Mouse (Mus musculus): ENCODE results near the gene Atxn7l3b. TPM values are rescaled to one million over a fixed set of nuclear protein-coding genes. Genes with fewer than 3 reads are reported as not detected.
"Not testable (repeated sequence)": the region's sequence is repeated elsewhere in the genome, so short reads cannot be mapped to it uniquely, and the experiment has no call there.

The Atxn7l3b gene
- 139 and 144 TPM in 2 replicates for polyA plus RNA-seq (2016; fragmentation: Nextera tagmentation; extraction: Ambion mirVana)

GRCm38 (mm10) chr10:112928452-112929221, at the start of gene Atxn7l3b:
TSS of gene Atxn7l3b (minus strand) at chr10:112929001.
- H3K27me3 ChIP-seq (replicated peaks) = no peaks in the 10 kb centered on the region
- no peaks in the 10 kb centered on the region for H3K9me3 ChIP-seq (replicated peaks)
- WGBS = under 1% methylated on average over 70 of the region's 70 CpGs
- peak; percentile 100 for ATAC-seq (ENCODE audit: insufficient number of reproducible peaks, low FRiP score)
- H3K4me3 ChIP-seq = peak within 1 kb of the TSS; percentile 89
- H3K36me3 ChIP-seq = peaks cover 24% of the 10 kb centered on the region
- H3K27ac ChIP-seq (ENCODE audit: poor library complexity, severe bottlenecking) = peak within 1 kb of the TSS; percentile 98
- peaks cover 25% of the 10 kb centered on the region for H3K4me1 ChIP-seq (replicated peaks)
- peak within 1 kb of the TSS; percentile 81 for H3K4me2 ChIP-seq
- peak within 1 kb of the TSS; percentile 99 for H3K9ac ChIP-seq

- H3K27ac ChIP-seq (ENCODE audit: poor library complexity, severe bottlenecking) = no peak overlapping the region
- 54% methylated on average over 4 of the region's 4 CpGs for WGBS
- H3K4me3 ChIP-seq = no peak overlapping the region
- H3K9ac ChIP-seq = no peak overlapping the region
- no peak overlapping the region for H3K4me2 ChIP-seq
- no peaks in the 10 kb centered on the region for H3K36me3 ChIP-seq
- peaks cover 8% of the 10 kb centered on the region for H3K4me1 ChIP-seq (replicated peaks)
- H3K27me3 ChIP-seq (replicated peaks) = no peaks in the 10 kb centered on the region
- H3K9me3 ChIP-seq (replicated peaks) = no peaks in the 10 kb centered on the region
- peak; percentile 25; the same call in 1 of the 2 replicates for ATAC-seq (ENCODE audit: insufficient number of reproducible peaks, low FRiP score)
Measured at GRCm38 (mm10) chr10:112977586-112977985, 48.8 kb upstream of the Atxn7l3b start.

DNA sequence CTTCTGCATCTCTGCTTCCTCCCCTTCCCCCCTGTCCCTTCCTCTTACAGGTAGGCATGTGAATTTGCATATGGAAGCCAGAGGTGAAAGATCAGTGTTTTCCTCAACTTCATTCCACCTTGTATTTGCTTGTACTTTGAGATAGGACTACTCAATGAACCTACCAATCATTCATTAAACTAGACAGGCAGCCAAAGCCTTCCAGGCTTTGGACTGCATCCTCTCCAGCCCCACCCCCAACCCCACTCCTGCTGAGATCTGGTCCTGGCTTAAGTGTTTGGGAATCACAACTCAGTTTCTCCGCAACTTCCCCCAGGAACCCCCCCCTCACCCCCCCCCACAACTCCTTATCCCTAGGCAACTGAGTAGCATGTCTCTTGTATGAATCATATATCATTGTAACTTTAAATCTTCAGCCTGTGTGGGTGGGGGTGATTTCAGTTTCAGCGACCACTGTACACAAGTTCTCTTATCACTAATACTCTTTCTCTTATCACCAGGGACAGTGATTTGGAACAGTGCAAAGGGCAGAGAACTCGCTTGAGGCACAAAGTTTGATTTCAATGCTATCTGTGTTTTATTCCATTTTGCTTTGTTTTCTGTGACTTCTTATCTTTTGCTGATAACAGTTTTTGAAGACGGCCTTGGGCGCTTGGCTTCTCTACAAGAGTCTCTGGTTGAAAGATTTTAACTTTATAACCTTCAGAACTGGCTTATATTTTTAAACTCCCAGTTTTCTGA, 44.7 kb upstream of the Atxn7l3b start:
- Histone ChIP-seq H3K27me3 (replicated peaks) (no peaks in the 10 kb centered on the region), H3K36me3 (no peaks in the 10 kb centered on the region), H3K27ac (ENCODE audit: poor library complexity, severe bottlenecking) (no peak overlapping the region), H3K9ac (no peak overlapping the region), H3K9me3 (replicated peaks) (no peaks in the 10 kb centered on the region), H3K4me1 (replicated peaks) (peaks cover 8% of the 10 kb centered on the region), H3K4me2 (no peak overlapping the region), H3K4me3 (no peak overlapping the region)
- 4% methylated on average over 5 of the region's 5 CpGs for WGBS
- ATAC-seq (ENCODE audit: insufficient number of reproducible peaks, low FRiP score) = no peak

DNA sequence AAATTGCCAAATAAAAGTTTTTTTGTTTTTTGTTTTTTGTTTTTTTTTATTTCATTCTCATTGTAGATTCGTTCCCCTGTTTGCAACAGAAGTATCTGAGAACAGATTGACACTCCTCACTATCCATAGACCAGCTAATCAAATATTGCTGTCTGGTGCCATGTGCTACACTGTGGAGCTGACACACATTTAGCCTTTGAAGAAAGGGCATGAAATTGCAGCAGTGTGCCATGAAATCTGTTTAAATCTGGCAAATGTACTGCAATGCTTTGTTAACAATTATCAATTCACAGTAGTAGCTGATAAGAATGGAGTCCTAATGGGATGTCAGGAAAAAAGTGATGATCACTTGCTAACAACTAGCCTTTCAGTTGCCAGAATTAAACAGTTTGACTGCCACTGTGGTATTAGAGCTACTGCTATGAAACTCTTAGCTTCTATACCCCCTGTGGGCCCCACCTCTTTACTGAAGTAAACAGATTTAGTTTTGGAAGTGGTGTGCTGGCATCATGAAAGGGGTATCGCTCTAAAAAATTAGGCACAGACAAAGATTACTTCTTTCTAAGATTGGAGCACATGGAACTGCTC, 41.3 kb upstream of the Atxn7l3b start:
- Histone ChIP-seq H3K9ac (no peak overlapping the region), H3K4me2 (no peak overlapping the region), H3K4me3 (no peak overlapping the region), H3K4me1 (replicated peaks) (peaks cover 4% of the 10 kb centered on the region), H3K27me3 (replicated peaks) (no peaks in the 10 kb centered on the region), H3K27ac (ENCODE audit: poor library complexity, severe bottlenecking) (no peak overlapping the region), H3K36me3 (no peaks in the 10 kb centered on the region), H3K9me3 (replicated peaks) (no peaks in the 10 kb centered on the region)
- ATAC-seq (ENCODE audit: insufficient number of reproducible peaks, low FRiP score) = no peak
- 63% methylated on average over 2 of the region's 2 CpGs for WGBS

DNA sequence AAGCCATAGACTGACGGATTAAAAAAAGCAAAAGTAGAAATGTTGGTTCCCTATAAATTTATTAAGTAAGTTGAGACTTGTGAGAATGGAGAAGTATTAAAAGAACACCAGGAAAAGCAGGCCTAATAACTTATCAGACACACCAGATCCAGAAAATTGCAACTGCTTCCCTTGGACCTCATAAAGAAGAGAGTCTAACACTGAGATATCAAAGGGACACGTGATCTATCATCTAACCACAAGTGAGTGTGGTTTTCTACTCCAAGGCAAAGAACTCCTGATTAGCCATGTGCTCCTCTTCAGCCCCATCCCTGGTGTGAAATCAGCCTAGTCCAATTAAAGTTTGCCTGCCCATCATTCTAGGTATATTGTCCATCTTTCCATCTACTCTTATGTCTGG, 38.8 kb upstream of the Atxn7l3b start:
- Histone ChIP-seq H3K4me1 (replicated peaks) (no peaks in the 10 kb centered on the region), H3K36me3 (no peaks in the 10 kb centered on the region), H3K27me3 (replicated peaks) (no peaks in the 10 kb centered on the region), H3K4me2 (no peak overlapping the region), H3K9me3 (replicated peaks) (no peaks in the 10 kb centered on the region), H3K9ac (no peak overlapping the region), H3K27ac (ENCODE audit: poor library complexity, severe bottlenecking) (no peak overlapping the region), H3K4me3 (no peak overlapping the region)
- WGBS = 52% methylated on average over 2 of the region's 2 CpGs
- no peak for ATAC-seq (ENCODE audit: insufficient number of reproducible peaks, low FRiP score)

- ATAC-seq (ENCODE audit: insufficient number of reproducible peaks, low FRiP score); H3K4me3 ChIP-seq; H3K4me2 ChIP-seq; H3K9me3 ChIP-seq (replicated peaks); H3K9ac ChIP-seq; H3K4me1 ChIP-seq (replicated peaks); H3K27me3 ChIP-seq (replicated peaks); H3K27ac ChIP-seq (ENCODE audit: poor library complexity, severe bottlenecking); H3K36me3 ChIP-seq: not testable (repeated sequence)
- WGBS = 53% methylated on average over 4 of the region's 4 CpGs
Measured at GRCm38 (mm10) chr10:112962216-112962615, 33.4 kb upstream of the Atxn7l3b start.

DNA sequence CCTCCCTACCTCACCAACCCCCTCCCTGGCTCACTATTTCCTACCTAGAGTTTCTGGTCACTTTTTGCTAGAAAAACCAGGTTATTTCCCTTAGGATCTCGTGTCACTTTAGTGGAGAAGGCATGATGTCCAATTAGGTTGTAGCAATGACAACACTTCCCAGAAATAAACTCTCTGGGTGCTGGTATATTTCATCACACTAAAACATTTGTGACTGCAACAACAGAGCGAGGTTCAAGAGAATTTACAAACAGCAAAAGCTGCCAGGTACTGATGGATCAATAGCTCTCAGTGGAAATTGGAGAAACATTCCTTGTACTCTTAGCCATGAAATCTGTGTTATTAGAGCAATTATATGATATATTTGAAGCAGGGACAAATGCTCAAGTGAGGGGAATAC, 25.3 kb upstream of the Atxn7l3b start:
- H3K27me3 ChIP-seq (replicated peaks) = no peaks in the 10 kb centered on the region
- no peaks in the 10 kb centered on the region for H3K36me3 ChIP-seq
- H3K9me3 ChIP-seq (replicated peaks) = no peaks in the 10 kb centered on the region
- H3K27ac ChIP-seq (ENCODE audit: poor library complexity, severe bottlenecking) = no peak overlapping the region
- H3K4me2 ChIP-seq = no peak overlapping the region
- 70% methylated on average over 2 of the region's 2 CpGs for WGBS
- ATAC-seq (ENCODE audit: insufficient number of reproducible peaks, low FRiP score) = no peak
- no peak overlapping the region for H3K4me3 ChIP-seq
- no peaks in the 10 kb centered on the region for H3K4me1 ChIP-seq (replicated peaks)
- no peak overlapping the region for H3K9ac ChIP-seq

DNA sequence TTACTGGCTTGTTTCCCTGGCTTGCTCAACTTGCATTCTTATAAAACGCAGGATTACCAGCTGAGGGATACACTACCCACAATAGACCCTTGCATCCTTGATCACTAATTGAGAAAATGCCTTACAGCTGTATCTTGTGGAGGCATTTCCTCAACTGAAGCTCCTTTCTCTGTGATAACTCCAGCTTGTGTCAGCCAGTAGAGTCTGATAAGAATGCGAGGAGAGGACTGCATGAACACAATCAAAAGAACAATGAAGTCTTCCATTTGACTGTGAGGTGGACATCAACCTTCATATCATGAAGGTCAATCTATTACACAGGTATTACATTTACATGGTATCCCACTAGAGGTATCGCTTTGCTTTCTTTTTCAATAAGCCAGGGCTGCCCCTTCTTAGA, 19.7 kb upstream of the Atxn7l3b start:
- no peak overlapping the region for H3K9ac ChIP-seq
- ATAC-seq (ENCODE audit: insufficient number of reproducible peaks, low FRiP score) = no peak
- no peak overlapping the region for H3K27ac ChIP-seq (ENCODE audit: poor library complexity, severe bottlenecking)
- WGBS = 68% methylated on average over 3 of the region's 3 CpGs
- no peak overlapping the region for H3K4me3 ChIP-seq
- no peaks in the 10 kb centered on the region for H3K4me1 ChIP-seq (replicated peaks)
- H3K36me3 ChIP-seq = no peaks in the 10 kb centered on the region
- H3K4me2 ChIP-seq = no peak overlapping the region
- no peaks in the 10 kb centered on the region for H3K9me3 ChIP-seq (replicated peaks)
- no peaks in the 10 kb centered on the region for H3K27me3 ChIP-seq (replicated peaks)

- H3K9ac ChIP-seq = peak overlapping the region; percentile 99; the same call in 1 of the 2 replicates
- ATAC-seq (ENCODE audit: insufficient number of reproducible peaks, low FRiP score) = no peak
- peak overlapping the region; percentile 89 for H3K4me3 ChIP-seq
- WGBS = 43% methylated on average over 9 of the region's 9 CpGs
- H3K27ac ChIP-seq (ENCODE audit: poor library complexity, severe bottlenecking) = 0 out of 2 replicates have a peak overlapping the region, but pooled peaks have one; percentile 98
- H3K36me3 ChIP-seq = peaks cover 24% of the 10 kb centered on the region
- H3K9me3 ChIP-seq (replicated peaks) = no peaks in the 10 kb centered on the region
- H3K4me1 ChIP-seq (replicated peaks) = peaks cover 25% of the 10 kb centered on the region
- H3K27me3 ChIP-seq (replicated peaks) = no peaks in the 10 kb centered on the region
- peak overlapping the region; percentile 81 for H3K4me2 ChIP-seq
Measured at GRCm38 (mm10) chr10:112929222-112929615, 418 bp upstream of the Atxn7l3b start.

- 0 out of 2 replicates have a peak overlapping the region, but pooled peaks have one; percentile 89 for H3K4me3 ChIP-seq
- ATAC-seq (ENCODE audit: insufficient number of reproducible peaks, low FRiP score) = no peak
Measured at GRCm38 (mm10) chr10:112926961-112927360, 1.8 kb downstream of the Atxn7l3b start.

DNA sequence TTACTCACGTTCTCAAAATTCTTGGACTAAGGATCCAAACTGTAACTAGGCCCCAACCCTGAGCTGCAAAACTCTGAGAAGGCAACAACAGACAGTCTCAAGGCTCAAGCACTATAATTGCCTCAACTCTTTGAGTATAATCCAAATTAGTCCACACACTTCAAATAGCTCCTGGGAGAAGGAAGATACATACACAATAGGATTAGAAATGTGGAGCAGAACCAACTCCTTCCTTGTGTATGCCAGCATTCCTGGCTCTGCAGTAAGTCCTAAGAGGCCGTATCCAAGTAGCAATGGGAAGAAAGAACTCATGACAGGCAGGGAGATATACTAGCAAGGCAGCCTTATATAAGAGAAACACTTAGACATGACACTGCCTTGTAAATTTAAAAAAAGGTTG, 2.5 kb downstream of the Atxn7l3b start:
- H3K9ac ChIP-seq = no peak overlapping the region
- peak overlapping the region; percentile 36 for H3K4me2 ChIP-seq
- no peaks in the 10 kb centered on the region for H3K27me3 ChIP-seq (replicated peaks)
- no peak for ATAC-seq (ENCODE audit: insufficient number of reproducible peaks, low FRiP score)
- WGBS = 94% methylated on average over 2 of the region's 2 CpGs
- no peak overlapping the region for H3K27ac ChIP-seq (ENCODE audit: poor library complexity, severe bottlenecking)
- peaks cover 24% of the 10 kb centered on the region for H3K36me3 ChIP-seq
- H3K4me3 ChIP-seq = no peak overlapping the region
- H3K9me3 ChIP-seq (replicated peaks) = no peaks in the 10 kb centered on the region
- peaks cover 25% of the 10 kb centered on the region for H3K4me1 ChIP-seq (replicated peaks)

More at GRCm38 (mm10) chr10:112926961-112927360, 1.8 kb downstream of the Atxn7l3b start:
- H3K9me3 ChIP-seq (replicated peaks) = no peaks in the 10 kb centered on the region
- no peak overlapping the region for H3K27ac ChIP-seq (ENCODE audit: poor library complexity, severe bottlenecking)
- peak overlapping the region; percentile 81 for H3K4me2 ChIP-seq
- H3K36me3 ChIP-seq = peaks cover 24% of the 10 kb centered on the region
- peaks cover 25% of the 10 kb centered on the region for H3K4me1 ChIP-seq (replicated peaks)
- H3K9ac ChIP-seq = no peak overlapping the region
- no peaks in the 10 kb centered on the region for H3K27me3 ChIP-seq (replicated peaks)

Data from heart, embryonic 12.5 days (tissue).